Mouse (Mus musculus) limb, embryonic 10.5 days (tissue): ENCODE results near the gene S100a13. TPM values are rescaled to one million over a fixed set of nuclear protein-coding genes. Genes with fewer than 3 reads are reported as not detected.

ENCODE experiments used
- DNase-seq: peaks from one replicate; pipeline ENCODE4 v3.0.0-alpha.2; 2017; ENCODE audit warnings: low spot score
- H3K27ac ChIP-seq: fragments of 300-500 bp; sonication (generic); 2 replicates; pipeline ENCODE4 v1.5.1; 2016; ENCODE audit warnings: mild to moderate bottlenecking
- H3K27me3 ChIP-seq: fragments of 300-500 bp; sonication (generic); 2 replicates; pipeline ENCODE4 v1.6.1; 2016; ENCODE audit warnings: low read depth, mild to moderate bottlenecking; ENCODE audit not compliant: poor library complexity, severe bottlenecking
- H3K36me3 ChIP-seq: fragments of 300-500 bp; sonication (generic); 2 replicates; pipeline ENCODE4 v1.6.1; 2016; ENCODE audit warnings: mild to moderate bottlenecking, moderate library complexity
- H3K4me1 ChIP-seq: fragments of 300-500 bp; sonication (generic); 2 replicates; pipeline ENCODE4 v1.6.1; 2016
- H3K4me3 ChIP-seq: fragments of 300-500 bp; sonication (generic); 2 replicates; pipeline ENCODE4 v1.5.1; 2016; ENCODE audit warnings: mild to moderate bottlenecking, moderate library complexity
- H3K9me3 ChIP-seq: fragments of 300-500 bp; sonication (generic); replicated peaks from 2 replicates; pipeline ENCODE4 v1.6.1; 2016; ENCODE audit warnings: mild to moderate bottlenecking
- WGBS: fragments of 180-500 bp; shearing (Covaris S2); methylation state at CpG from one replicate; pipeline ENCODE4 v1.1.7; 2016; 5-methylcytosine and 5-hydroxymethylcytosine counted together
- polyA plus RNA-seq: library from polyadenylated mRNA; unstranded; fragments of >200 nt; fragmentation: Nextera tagmentation; extraction: Ambion mirVana; gene quantifications from 2 replicates; pipeline ENCODE4 v1.2.1, GENCODE M21; 2016

The S100a13 gene
- polyA plus RNA-seq, 1 experiment from 2014 or later: 10.3 TPM

GRCm38 (mm10) chr3:90490696-90491256, 23.5 kb upstream of the S100a13 start, which contains the start of gene Snapin:
TSS of gene Snapin (minus strand) at chr3:90491033.
- H3K36me3 ChIP-seq: peaks cover 48% of the 10 kb centered on the region
- H3K4me3 ChIP-seq: peak within 1 kb of the TSS; percentile 73
- H3K9me3 ChIP-seq: no peaks in the 10 kb centered on the region
- H3K4me1 ChIP-seq: peaks cover 9% of the 10 kb centered on the region
- H3K27me3 ChIP-seq: no peaks in the 10 kb centered on the region
- DNase-seq: peak; percentile 96
- under 1% methylated on average over 37 of the region's 37 CpGs for WGBS
- H3K27ac ChIP-seq: peak within 1 kb of the TSS; percentile 90

- no peak for DNase-seq
- H3K27ac ChIP-seq: no peak overlapping the region
- 36% methylated on average over 2 of the region's 2 CpGs for WGBS
- H3K9me3 ChIP-seq: no peaks in the 10 kb centered on the region
- H3K4me1 ChIP-seq: peaks cover 9% of the 10 kb centered on the region
- H3K36me3 ChIP-seq: peaks cover 48% of the 10 kb centered on the region
- H3K4me3 ChIP-seq: peak overlapping the region; percentile 73; the same call in 1 of the 2 replicates
- no peaks in the 10 kb centered on the region for H3K27me3 ChIP-seq
These were observed 22.9 kb upstream of the S100a13 start for GRCm38 (mm10) chr3:90491350-90491749.

GRCm38 (mm10) chr3:90493831-90494540, 20.2 kb upstream of the S100a13 start:
- H3K36me3 ChIP-seq: peaks cover 48% of the 10 kb centered on the region
- WGBS: 77% methylated on average over 4 of the region's 4 CpGs
- H3K4me1 ChIP-seq: peaks cover 9% of the 10 kb centered on the region
- no peak overlapping the region for H3K27ac ChIP-seq
- DNase-seq: no peak
- H3K9me3 ChIP-seq: no peaks in the 10 kb centered on the region
- H3K27me3 ChIP-seq: no peaks in the 10 kb centered on the region
- H3K4me3 ChIP-seq: no peak overlapping the region

- Histone ChIP-seq H3K27ac (no peak overlapping the region), H3K27me3 (no peaks in the 10 kb centered on the region), H3K4me1 (no peaks in the 10 kb centered on the region), H3K9me3 (no peaks in the 10 kb centered on the region), H3K36me3 (peaks cover 63% of the 10 kb centered on the region), H3K4me3 (no peak overlapping the region)
- DNase-seq: no peak
- WGBS: 92% methylated on average over 7 of the region's 7 CpGs
These were observed 18.2 kb upstream of the S100a13 start for GRCm38 (mm10) chr3:90495850-90496525.

- H3K4me1 ChIP-seq: no peaks in the 10 kb centered on the region
- no peak overlapping the region for H3K27ac ChIP-seq
- no peaks in the 10 kb centered on the region for H3K9me3 ChIP-seq
- no peak overlapping the region for H3K4me3 ChIP-seq
- H3K27me3 ChIP-seq: no peaks in the 10 kb centered on the region
- DNase-seq: no peak
- peaks cover 79% of the 10 kb centered on the region for H3K36me3 ChIP-seq
These were observed 16.6 kb upstream of the S100a13 start for GRCm38 (mm10) chr3:90497597-90497996.

GRCm38 (mm10) chr3:90503444-90503843, 10.8 kb upstream of the S100a13 start:
- H3K27ac ChIP-seq: no peak overlapping the region
- H3K9me3 ChIP-seq: no peaks in the 10 kb centered on the region
- 91% methylated on average over 4 of the region's 4 CpGs for WGBS
- H3K27me3 ChIP-seq: no peaks in the 10 kb centered on the region
- DNase-seq: no peak
- no peak overlapping the region for H3K4me3 ChIP-seq
- H3K36me3 ChIP-seq: peaks cover 94% of the 10 kb centered on the region
- H3K4me1 ChIP-seq: peaks cover 10% of the 10 kb centered on the region

GRCm38 (mm10) chr3:90505216-90505615, 9.0 kb upstream of the S100a13 start:
- Histone ChIP-seq H3K36me3 (peaks cover 76% of the 10 kb centered on the region), H3K27ac (no peak overlapping the region), H3K4me1 (peaks cover 13% of the 10 kb centered on the region), H3K27me3 (no peaks in the 10 kb centered on the region), H3K4me3 (no peak overlapping the region), H3K9me3 (no peaks in the 10 kb centered on the region)
- 95% methylated on average over 5 of the region's 5 CpGs for WGBS
- DNase-seq: no peak

GRCm38 (mm10) chr3:90506362-90506761, 7.9 kb upstream of the S100a13 start:
- H3K4me1 ChIP-seq: peaks cover 13% of the 10 kb centered on the region
- no peaks in the 10 kb centered on the region for H3K27me3 ChIP-seq
- no peak overlapping the region for H3K4me3 ChIP-seq
- H3K36me3 ChIP-seq: peaks cover 67% of the 10 kb centered on the region
- H3K27ac ChIP-seq: no peak overlapping the region
- H3K9me3 ChIP-seq: no peaks in the 10 kb centered on the region
- DNase-seq: no peak
- 93% methylated on average over 3 of the region's 3 CpGs for WGBS

GRCm38 (mm10) chr3:90508287-90508949, 5.8 kb upstream of the S100a13 start:
- DNase-seq: no peak
- Histone ChIP-seq H3K27me3 (peaks cover 17% of the 10 kb centered on the region), H3K27ac (peak overlapping the region; percentile 97), H3K4me1 (peaks cover 13% of the 10 kb centered on the region), H3K36me3 (peaks cover 47% of the 10 kb centered on the region), H3K4me3 (peak overlapping the region; percentile 86), H3K9me3 (no peaks in the 10 kb centered on the region)
- 7% methylated on average over 20 of the region's 20 CpGs for WGBS

GRCm38 (mm10) chr3:90508950-90509746, 5.1 kb upstream of the S100a13 start, which contains the start of gene Chtop:
TSS of gene Chtop (minus strand) at chr3:90509498.
- Histone ChIP-seq H3K36me3 (peaks cover 40% of the 10 kb centered on the region), H3K9me3 (no peaks in the 10 kb centered on the region), H3K4me1 (peaks cover 18% of the 10 kb centered on the region), H3K27me3 (peaks cover 25% of the 10 kb centered on the region), H3K4me3 (peak within 1 kb of the TSS; percentile 86), H3K27ac (peak within 1 kb of the TSS; percentile 97)
- under 1% methylated on average over 66 of the region's 66 CpGs for WGBS
- DNase-seq: peak; percentile 100

- DNase-seq: no peak
- Histone ChIP-seq H3K27ac (peak overlapping the region; percentile 97), H3K27me3 (peaks cover 29% of the 10 kb centered on the region), H3K9me3 (no peaks in the 10 kb centered on the region), H3K36me3 (peaks cover 34% of the 10 kb centered on the region), H3K4me1 (peaks cover 24% of the 10 kb centered on the region), H3K4me3 (peak overlapping the region; percentile 86)
- 20% methylated on average over 2 of the region's 2 CpGs for WGBS
These were observed 4.5 kb upstream of the S100a13 start for GRCm38 (mm10) chr3:90509747-90510123.

GRCm38 (mm10) chr3:90512276-90512675, 2.0 kb upstream of the S100a13 start:
- Histone ChIP-seq H3K27me3 (peaks cover 41% of the 10 kb centered on the region), H3K27ac (no peak overlapping the region), H3K36me3 (peaks cover 8% of the 10 kb centered on the region), H3K4me3 (no peak overlapping the region), H3K4me1 (peaks cover 32% of the 10 kb centered on the region), H3K9me3 (no peaks in the 10 kb centered on the region)
- WGBS: 82% methylated on average over 5 of the region's 5 CpGs
- DNase-seq: no peak
